Mouse (Mus musculus) neural tube, embryonic 10.5 days (tissue): ENCODE results near the gene Olfr243.
"Not testable (repeated sequence)": the region's sequence is repeated elsewhere in the genome, so short reads cannot be mapped to it uniquely, and the experiment has no call there.

Source experiments
- DNase-seq: peaks from one replicate; pipeline ENCODE4 v3.0.0-alpha.2; 2017; ENCODE audit warnings: low spot score; ENCODE audit errors: extremely low spot score

Olfr243 gene

DNA sequence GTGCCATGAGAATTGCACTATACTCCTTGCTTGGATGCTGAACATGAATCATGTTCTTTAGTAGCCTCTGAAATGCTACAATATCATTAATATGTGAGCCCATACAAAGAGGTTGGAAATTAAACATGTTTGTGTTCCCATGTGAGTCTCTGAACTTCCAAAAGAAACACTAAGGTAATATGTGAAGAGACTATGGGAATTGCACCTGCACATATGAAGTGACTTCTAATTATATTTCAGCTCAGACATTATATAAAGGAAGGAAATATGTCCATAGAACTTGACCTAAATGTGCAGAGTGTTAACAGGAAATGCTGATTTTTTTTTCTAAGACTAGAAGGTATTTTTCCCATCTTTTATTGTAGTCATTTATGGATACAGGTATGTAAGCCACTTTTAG, at the start of gene Olfr243:
Gene Olfr243 (plus strand): TSS at position 301 of the 400 bp plus-strand sequence.
- no peak for DNase-seq

- no peak for DNase-seq
Measured at GRCm38 (mm10) chr7:103671091-103671490, 43.4 kb upstream of the Olfr243 start, which contains the start of gene Olfr624. TSS of gene Olfr624 (minus strand) at chr7:103671191.

GRCm38 (mm10) chr7:103682420-103682819, 32.1 kb upstream of the Olfr243 start, which contains the start of gene Olfr625-ps1:
TSS of gene Olfr625-ps1 (plus strand) at chr7:103682720.
- DNase-seq, result no peak

GRCm38 (mm10) chr7:103699469-103699868, 15.0 kb upstream of the Olfr243 start:
- DNase-seq, result no peak

DNA sequence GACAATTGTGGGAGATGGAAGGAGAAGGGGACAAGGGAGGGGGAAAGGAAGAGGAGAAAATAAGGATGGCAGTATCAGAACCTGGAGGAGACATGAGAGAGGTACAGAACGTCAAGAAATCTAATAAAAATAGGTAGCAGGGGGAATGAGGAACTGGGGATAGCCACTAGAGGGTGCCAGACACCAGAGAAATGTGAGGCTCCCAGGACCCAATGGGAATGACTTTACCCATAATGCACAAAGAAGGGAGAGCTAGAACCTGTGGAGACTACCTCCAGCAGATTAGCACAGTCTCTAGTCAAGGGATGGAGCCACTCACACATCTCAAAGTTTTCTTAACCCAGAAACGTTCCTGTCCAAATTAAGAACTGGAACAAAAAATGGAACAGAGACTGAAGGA, 2.4 kb upstream of the Olfr243 start:
- no peak for DNase-seq

- not testable (repeated sequence) for DNase-seq
Measured at GRCm38 (mm10) chr7:103716398-103716797, 1.9 kb downstream of the Olfr243 start.

DNA sequence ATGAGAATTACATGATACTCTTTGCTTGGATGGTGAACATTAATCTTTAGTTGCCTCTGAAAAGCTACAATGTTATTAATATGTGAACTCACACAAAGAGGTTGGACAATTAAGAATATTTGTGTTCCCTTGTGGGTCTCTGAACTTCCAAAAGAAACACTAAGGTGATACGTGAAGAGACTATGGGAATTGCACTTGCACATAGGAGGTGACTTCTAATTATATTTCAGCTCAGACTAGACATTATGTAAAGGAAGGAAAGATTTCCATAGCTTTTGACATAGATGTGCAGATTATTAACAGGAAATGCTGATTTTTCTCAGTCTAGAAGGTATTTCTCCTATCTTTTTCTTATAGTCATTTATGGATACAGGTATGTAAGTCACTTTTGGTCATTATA, 15.6 kb downstream of the Olfr243 start, which contains the start of gene Olfr628:
Gene Olfr628 (plus strand): TSS at position 301 of the 400 bp plus-strand sequence.
- DNase-seq, result no peak

- DNase-seq, result no peak
Measured at GRCm38 (mm10) chr7:103744843-103745242, 30.4 kb downstream of the Olfr243 start, which contains the start of gene Olfr629. TSS of gene Olfr629 (minus strand) at chr7:103744943.

DNA sequence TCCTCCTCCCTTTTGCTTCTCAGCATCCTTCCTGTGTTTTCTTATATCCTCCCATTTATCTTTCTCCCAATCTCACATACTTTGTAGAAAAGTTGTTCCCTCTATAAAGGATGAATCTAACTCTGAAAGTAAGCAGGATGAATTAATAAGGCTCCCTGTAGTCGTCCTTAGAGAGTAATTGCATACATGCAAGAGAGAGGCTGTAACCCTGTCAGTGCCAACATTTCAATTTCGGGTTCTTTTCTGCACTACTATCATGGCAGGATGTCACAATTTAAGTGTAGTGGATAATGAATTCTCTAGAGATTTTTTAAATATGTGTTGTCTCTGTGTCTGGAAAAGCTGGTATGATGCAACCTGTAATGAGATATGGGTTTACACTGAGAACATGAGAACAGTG, 42.8 kb downstream of the Olfr243 start, which contains the start of gene Olfr630:
Gene Olfr630 (minus strand): TSS at position 101 of the 400 bp plus-strand sequence.
- no peak for DNase-seq

- DNase-seq, result not testable (repeated sequence)
Measured at GRCm38 (mm10) chr7:103762212-103762611, 47.7 kb downstream of the Olfr243 start.

DNA sequence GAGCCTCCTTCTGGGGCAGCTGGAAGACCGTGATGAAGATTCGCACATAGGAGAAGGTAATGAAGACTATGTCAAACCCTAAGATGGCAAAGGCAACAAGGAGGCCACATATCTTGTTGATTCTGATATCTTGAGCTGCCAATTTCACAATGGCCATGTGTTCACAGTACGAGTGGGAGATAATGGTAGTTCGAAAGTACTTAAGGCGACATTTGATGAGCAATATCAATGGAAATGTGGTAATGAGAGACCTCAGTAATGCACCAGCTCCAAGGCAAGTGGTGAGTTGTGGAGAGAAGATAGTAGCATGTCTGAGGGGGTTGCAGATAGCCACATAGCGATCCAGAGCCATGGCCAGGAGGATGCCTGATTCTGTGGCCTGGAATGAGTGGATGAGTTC, 53.2 kb downstream of the Olfr243 start:
- not testable (repeated sequence) for DNase-seq
